Mouse (Mus musculus): ENCODE measurements around the gene Caly. TPM values are rescaled to one million over a fixed set of nuclear protein-coding genes. Genes with fewer than 3 reads are reported as not detected.

The Caly gene
- total RNA-seq, 1 experiment: not detected

DNA sequence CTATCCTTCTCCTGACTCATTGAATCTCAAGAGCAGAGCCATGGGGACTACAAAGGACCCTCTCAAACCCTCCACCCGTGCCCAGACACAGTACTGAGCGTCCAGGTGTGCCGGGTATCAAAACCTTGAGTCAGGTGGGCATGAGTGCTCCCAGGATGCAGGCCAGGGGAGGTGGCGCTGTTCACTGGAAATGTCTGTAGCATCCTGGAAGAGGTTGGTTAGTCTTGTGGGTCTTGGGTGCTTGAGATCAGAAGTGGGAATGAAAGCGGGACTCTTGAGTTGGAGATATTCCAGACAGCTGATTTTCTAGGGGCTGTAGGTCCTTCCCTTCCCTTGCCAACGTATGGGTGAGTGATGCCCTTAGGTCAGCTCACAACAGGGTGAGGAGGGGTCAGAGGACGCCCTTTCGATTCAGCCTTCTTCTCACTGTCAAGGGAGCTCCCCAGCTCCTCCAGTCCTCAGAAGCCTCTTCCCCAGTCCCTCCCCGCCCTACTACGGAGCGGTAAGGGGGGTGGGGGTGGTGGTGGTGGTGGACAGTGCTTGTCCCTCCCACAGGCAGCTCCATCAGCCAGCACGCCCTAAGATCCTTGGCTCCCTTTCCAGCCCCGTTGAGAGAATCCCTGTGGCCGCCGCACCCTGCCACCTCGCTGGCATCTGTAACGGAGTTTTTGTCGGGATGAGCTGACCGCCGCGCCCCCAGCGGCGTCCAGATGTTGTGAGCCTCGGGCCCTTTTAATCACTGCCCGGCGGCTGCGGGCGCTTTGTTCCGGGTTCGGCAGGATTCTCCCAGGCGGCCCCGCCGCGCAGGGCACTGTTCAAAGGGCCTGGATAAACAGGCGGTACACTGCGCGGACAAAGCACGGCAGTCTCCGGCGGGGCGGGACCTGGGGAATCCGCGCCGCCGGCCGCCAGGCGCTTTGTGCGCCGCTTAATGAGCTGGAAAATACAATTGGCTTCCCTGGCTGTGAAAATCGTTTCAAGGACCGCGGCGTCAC lies 24.6 kb downstream of the Caly start:
- TF ChIP-seq ZC3H11A (IDR thresholded peaks at IDR 0.05; ENCODE audit: borderline replicate concordance, low read depth, low read length) (no peak), HCFC1 (IDR thresholded peaks at IDR 0.05; ENCODE audit: borderline replicate concordance, insufficient read depth, low read length) (no peak)
- Histone ChIP-seq H3K27ac (ENCODE audit: insufficient read depth, low read depth, low read length, poor library complexity, severe bottlenecking) (no peak overlapping the region), H3K9me3 (ENCODE audit: control insufficient read depth, insufficient read depth, low read depth, low read length) (no peaks in the 10 kb centered on the region), H3K4me3 (ENCODE audit: insufficient read depth in 1 of 2, low read depth in 1 of 2, low read length in 2 of 2, poor library complexity in 1 of 2, severe bottlenecking in 1 of 2) (peak overlapping the region; percentile 43 to 45), H3K36me3 (ENCODE audit: control insufficient read depth, insufficient read depth, low read length, poor library complexity, severe bottlenecking) (no peaks in the 10 kb centered on the region), H3K4me1 (ENCODE audit: control insufficient read depth in 2 of 2, insufficient read depth in 2 of 2, low read length in 2 of 2, poor library complexity in 1 of 2) (peaks cover 0 to 9% of the 10 kb centered on the region in 2 experiments; a peak in 2 of 4 replicates), H3K9ac (ENCODE audit: insufficient read depth, low read depth, low read length, poor library complexity, severe bottlenecking) (peak overlapping the region; percentile 9; the same call in 1 of the 2 replicates)
- no peak for DNase-seq (ENCODE audit: low read depth, low spot score)
- in situ Hi-C loops (cut with MboI; ENCODE audit: low sequenced_read_pairs in 2 of 2, unreplicated experiment in 2 of 2): no loop called here

DNA sequence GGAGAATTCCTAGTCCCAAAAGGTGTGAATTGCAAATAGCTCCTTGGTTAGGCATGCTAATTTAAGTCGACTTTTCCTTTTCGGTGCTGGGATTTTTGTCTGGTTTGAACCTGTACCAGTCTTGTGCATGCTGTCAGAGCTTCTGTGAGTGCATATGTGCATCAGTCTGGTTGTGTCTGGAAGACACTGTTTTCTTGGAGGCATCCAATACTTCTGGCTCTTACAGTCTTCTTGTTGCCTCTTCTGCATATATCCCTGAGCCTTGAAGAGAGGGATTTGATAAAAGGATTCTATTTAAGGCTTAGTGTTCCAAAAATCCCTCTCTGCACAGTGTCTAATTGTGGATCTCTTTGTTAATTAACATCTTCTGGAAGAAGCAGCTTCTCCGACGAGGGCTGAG lies 28.2 kb downstream of the Caly start:
- H3K36me3 ChIP-seq (ENCODE audit: control insufficient read depth, insufficient read depth, low read length, poor library complexity, severe bottlenecking): no peaks in the 10 kb centered on the region
- no peaks in the 10 kb centered on the region for H3K4me1 ChIP-seq (ENCODE audit: control insufficient read depth in 2 of 2, insufficient read depth in 2 of 2, low read length in 2 of 2, poor library complexity in 1 of 2)
- DNase-seq (ENCODE audit: low read depth, low spot score): no peak
- no peak overlapping the region for H3K9ac ChIP-seq (ENCODE audit: insufficient read depth, low read depth, low read length, poor library complexity, severe bottlenecking)
- H3K9me3 ChIP-seq (ENCODE audit: control insufficient read depth, insufficient read depth, low read depth, low read length): no peaks in the 10 kb centered on the region
- H3K4me3 ChIP-seq (ENCODE audit: insufficient read depth in 1 of 2, low read depth in 1 of 2, low read length in 2 of 2, poor library complexity in 1 of 2, severe bottlenecking in 1 of 2): no peak overlapping the region
- TF ChIP-seq ZC3H11A (IDR thresholded peaks at IDR 0.05; ENCODE audit: borderline replicate concordance, low read depth, low read length) (no peak), MAFK (IDR thresholded peaks at IDR 0.05; ENCODE audit: insufficient read depth, low read depth, low read length) (no peak), HCFC1 (IDR thresholded peaks at IDR 0.05; ENCODE audit: borderline replicate concordance, insufficient read depth, low read length) (no peak), CHD2 (IDR thresholded peaks at IDR 0.05; ENCODE audit: low read depth, low read length) (no peak), ZNF384 (IDR thresholded peaks at IDR 0.05; ENCODE audit: low read depth, low read length) (no peak)
- no peak overlapping the region for H3K27ac ChIP-seq (ENCODE audit: insufficient read depth, low read depth, low read length, poor library complexity, severe bottlenecking)
- in situ Hi-C loops (cut with MboI; ENCODE audit: low sequenced_read_pairs in 2 of 2, unreplicated experiment in 2 of 2): no loop called here

DNA sequence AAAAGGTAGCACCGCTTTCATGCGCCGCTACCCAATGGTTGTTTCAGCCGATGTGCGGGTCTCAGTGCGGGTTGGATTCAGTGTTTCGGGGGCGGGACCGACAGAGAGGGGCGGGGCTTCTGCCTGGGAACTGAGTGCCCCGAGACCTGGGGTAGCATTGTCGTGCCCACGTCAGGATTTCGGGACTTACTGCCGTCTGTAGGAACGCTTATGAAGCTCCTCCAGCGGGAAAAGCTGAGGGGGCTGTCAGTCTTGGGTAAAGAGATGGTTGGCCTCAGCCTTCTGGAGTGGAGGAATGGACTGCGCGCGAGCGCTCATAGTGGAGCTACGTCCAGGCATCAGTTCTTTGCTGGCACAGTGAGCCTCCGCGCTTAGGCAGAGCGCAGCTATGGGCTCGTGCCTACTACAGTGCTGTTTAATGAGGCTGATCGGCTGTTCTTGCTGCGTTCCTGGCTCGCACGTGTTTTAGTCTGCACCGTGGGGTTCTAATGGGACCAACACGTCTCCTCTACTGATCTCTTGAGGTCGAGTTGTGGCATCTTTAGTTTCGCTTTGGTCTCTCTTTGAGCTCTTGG lies 33.1 kb downstream of the Caly start:
- in situ Hi-C loops (cut with MboI; ENCODE audit: low sequenced_read_pairs in 2 of 2, unreplicated experiment in 2 of 2): no loop called here
- H3K4me3 ChIP-seq (ENCODE audit: insufficient read depth in 1 of 2, low read depth in 1 of 2, low read length in 2 of 2, poor library complexity in 1 of 2, severe bottlenecking in 1 of 2): peak overlapping the region; percentile 54 to 61
- no peak overlapping the region for H3K9ac ChIP-seq (ENCODE audit: insufficient read depth, low read depth, low read length, poor library complexity, severe bottlenecking)
- DNase-seq (ENCODE audit: low read depth, low spot score): no peak
- H3K9me3 ChIP-seq (ENCODE audit: control insufficient read depth, insufficient read depth, low read depth, low read length): no peaks in the 10 kb centered on the region
- H3K27ac ChIP-seq (ENCODE audit: insufficient read depth, low read depth, low read length, poor library complexity, severe bottlenecking): no peak overlapping the region
- TF ChIP-seq ZNF384 (IDR thresholded peaks at IDR 0.05; ENCODE audit: low read depth, low read length): no peak
- no peak for TF ChIP-seq MAFK (IDR thresholded peaks at IDR 0.05; ENCODE audit: insufficient read depth, low read depth, low read length)
- TF ChIP-seq HCFC1 (IDR thresholded peaks at IDR 0.05; ENCODE audit: borderline replicate concordance, insufficient read depth, low read length): no peak
- no peak for TF ChIP-seq ZC3H11A (IDR thresholded peaks at IDR 0.05; ENCODE audit: borderline replicate concordance, low read depth, low read length)
- no peak for TF ChIP-seq CHD2 (IDR thresholded peaks at IDR 0.05; ENCODE audit: low read depth, low read length)
- H3K36me3 ChIP-seq (ENCODE audit: control insufficient read depth, insufficient read depth, low read length, poor library complexity, severe bottlenecking): no peaks in the 10 kb centered on the region
- H3K4me1 ChIP-seq (ENCODE audit: control insufficient read depth in 2 of 2, insufficient read depth in 2 of 2, low read length in 2 of 2, poor library complexity in 1 of 2): no peaks in the 10 kb centered on the region

DNA sequence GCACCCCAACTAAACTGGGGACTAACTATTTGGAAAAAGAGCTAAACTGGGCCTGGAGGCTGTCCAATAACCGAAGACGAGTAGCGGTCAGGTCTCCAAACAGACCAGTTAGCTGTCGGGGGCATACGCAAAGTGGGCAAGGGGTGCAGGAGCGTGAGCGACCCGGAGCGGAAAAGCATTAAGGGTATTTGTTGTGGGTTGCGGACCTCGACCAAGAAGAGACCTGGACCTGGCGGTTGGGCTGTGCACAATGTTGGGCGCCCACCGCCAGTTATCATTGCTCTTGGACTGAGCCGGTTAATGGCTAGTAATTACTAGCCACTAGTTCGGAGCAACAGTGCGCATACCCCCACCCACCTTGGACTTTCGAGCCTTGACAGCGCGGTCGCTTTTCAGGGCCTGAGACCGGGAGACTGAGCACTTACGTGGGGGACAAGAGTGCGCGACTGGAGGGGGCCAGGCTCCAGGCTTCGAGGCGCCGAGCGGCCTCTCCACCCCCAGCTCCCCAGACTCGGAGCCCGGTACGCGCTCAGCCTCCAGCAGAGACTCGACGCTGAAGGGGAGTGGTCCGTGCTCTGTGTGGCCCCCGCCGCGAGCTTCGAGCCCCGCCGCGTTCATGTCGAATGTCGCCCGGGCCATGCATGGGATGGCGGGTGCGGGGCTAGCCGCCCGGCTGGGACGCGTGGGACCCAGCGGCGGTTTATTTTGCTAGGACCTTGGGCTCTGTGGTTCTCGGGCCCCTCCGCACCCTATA lies 33.8 kb downstream of the Caly start, which contains the start of gene Msx3:
TSS of gene Msx3 (minus strand) at position 729 of the 754 bp plus-strand sequence.
- no peak for DNase-seq (ENCODE audit: low read depth, low spot score)
- 0 out of 2 replicates have a peak within 1 kb of the TSS, but pooled peaks have one; percentile 5 for H3K9ac ChIP-seq (ENCODE audit: insufficient read depth, low read depth, low read length, poor library complexity, severe bottlenecking)

More for the DNA sequence above, 33.8 kb downstream of the Caly start, which contains the start of gene Msx3:
- H3K4me1 ChIP-seq (ENCODE audit: control insufficient read depth in 2 of 2, insufficient read depth in 2 of 2, low read length in 2 of 2, poor library complexity in 1 of 2): no peaks in the 10 kb centered on the region
- H3K36me3 ChIP-seq (ENCODE audit: control insufficient read depth, insufficient read depth, low read length, poor library complexity, severe bottlenecking): no peaks in the 10 kb centered on the region
- in situ Hi-C loops (cut with MboI; ENCODE audit: low sequenced_read_pairs in 2 of 2, unreplicated experiment in 2 of 2): no loop called here
- H3K27ac ChIP-seq (ENCODE audit: insufficient read depth, low read depth, low read length, poor library complexity, severe bottlenecking): no peak within 1 kb of the TSS
- H3K4me3 ChIP-seq (ENCODE audit: insufficient read depth in 1 of 2, low read depth in 1 of 2, low read length in 2 of 2, poor library complexity in 1 of 2, severe bottlenecking in 1 of 2): peak within 1 kb of the TSS; percentile 54 to 61
- TF ChIP-seq HCFC1 (IDR thresholded peaks at IDR 0.05; ENCODE audit: borderline replicate concordance, insufficient read depth, low read length): no peak
- no peak for TF ChIP-seq ZC3H11A (IDR thresholded peaks at IDR 0.05; ENCODE audit: borderline replicate concordance, low read depth, low read length)
- TF ChIP-seq ZNF384 (IDR thresholded peaks at IDR 0.05; ENCODE audit: low read depth, low read length): no peak
- no peak for TF ChIP-seq MAFK (IDR thresholded peaks at IDR 0.05; ENCODE audit: insufficient read depth, low read depth, low read length)
- no peak for TF ChIP-seq CHD2 (IDR thresholded peaks at IDR 0.05; ENCODE audit: low read depth, low read length)
- H3K9me3 ChIP-seq (ENCODE audit: control insufficient read depth, insufficient read depth, low read depth, low read length): no peaks in the 10 kb centered on the region

All from ES-E14 (cell line).